7 mouse cellular contexts compared by ENCODE assay signal in genomic region chr9:107542721-107543120, GRCm38 (mm10). TPM values are rescaled to one million over a fixed set of nuclear protein-coding genes. Genes with fewer than 3 reads are reported as not detected.
DNase-seq lines count a peak whose midpoint lies in the region; ATAC-seq lines count a peak whose summit lies in the region.

No protein-coding gene starts in this region.

- peak overlapping the region; percentile 74 for H3K4me3 ChIP-seq in liver, embryonic 11.5 days (ENCODE audit: low read depth, low read length)
- H3K4me3 ChIP-seq in embryonic facial prominence, embryonic 15.5 days (replicated peaks): peak overlapping the region; percentile 81
- peak overlapping the region; percentile 70 for H3K4me3 ChIP-seq in intestine, embryonic 16.5 days (ENCODE audit: low read length)
- H3K4me3 ChIP-seq in neural tube, embryonic 14.5 days (ENCODE audit: low read depth, low read length): peak overlapping the region; percentile 60

- DNase-seq in liver, embryonic 11.5 days (ENCODE audit: low spot score): no peak
- DNase-seq in liver: no peak
- no peak for DNase-seq in frontal cortex, adult 2 months (ENCODE audit: extremely low spot score in 1 of 2, low spot score in 1 of 2)
- DNase-seq in embryo, embryonic 11 days: no peak

- H3K9me3 ChIP-seq in liver, embryonic 11.5 days (ENCODE audit: control insufficient read depth, low read length): no peaks in the 10 kb centered on the region
- no peaks in the 10 kb centered on the region for H3K9me3 ChIP-seq in embryonic facial prominence, embryonic 15.5 days (replicated peaks)
- H3K9me3 ChIP-seq in intestine, embryonic 16.5 days (ENCODE audit: control insufficient read depth, low read length): no peaks in the 10 kb centered on the region
- H3K9me3 ChIP-seq in neural tube, embryonic 14.5 days (ENCODE audit: control insufficient read depth, low read length): no peaks in the 10 kb centered on the region

- no peak for ATAC-seq in liver, embryonic 11.5 days (replicated peaks; ENCODE audit: low FRiP score)
- ATAC-seq in embryonic facial prominence, embryonic 15.5 days (ENCODE audit: insufficient number of reproducible peaks, low FRiP score, low TSS enrichment, low read depth): no peak
- ATAC-seq in intestine, embryonic 16.5 days: no peak
- ATAC-seq in neural tube, embryonic 14.5 days (ENCODE audit: low read depth): no peak

- 54% methylated on average over 8 of the region's 8 CpGs for WGBS in liver, embryonic 11.5 days
- WGBS in embryonic facial prominence, embryonic 15.5 days: 35% methylated on average over 8 of the region's 8 CpGs
- 27% methylated on average over 8 of the region's 8 CpGs for WGBS in intestine, embryonic 16.5 days
- 44% methylated on average over 8 of the region's 8 CpGs for WGBS in neural tube, embryonic 14.5 days

- H3K9ac ChIP-seq in liver, embryonic 11.5 days (ENCODE audit: low read depth, low read length): peak overlapping the region; percentile 75
- peak overlapping the region; percentile 59 for H3K9ac ChIP-seq in embryonic facial prominence, embryonic 15.5 days
- peak overlapping the region; percentile 60 for H3K9ac ChIP-seq in intestine, embryonic 16.5 days (ENCODE audit: low read depth, low read length)
- H3K9ac ChIP-seq in neural tube, embryonic 14.5 days (replicated peaks; ENCODE audit: low read depth, low read length): 0 out of 2 replicates have a peak overlapping the region, but pooled peaks have one; percentile 54

- no peak overlapping the region for H3K27ac ChIP-seq in liver, embryonic 11.5 days (ENCODE audit: low read depth, low read length)
- H3K27ac ChIP-seq in embryonic facial prominence, embryonic 15.5 days (replicated peaks): 0 out of 2 replicates have a peak overlapping the region, but pooled peaks have one; percentile 75
- no peak overlapping the region for H3K27ac ChIP-seq in intestine, embryonic 16.5 days (ENCODE audit: low read length)
- H3K27ac ChIP-seq in neural tube, embryonic 14.5 days (ENCODE audit: low read depth, low read length): no peak overlapping the region

- peaks cover 30% of the 10 kb centered on the region for H3K36me3 ChIP-seq in liver, embryonic 11.5 days (ENCODE audit: control insufficient read depth, insufficient read depth, low read length)
- peaks cover 49% of the 10 kb centered on the region for H3K36me3 ChIP-seq in embryonic facial prominence, embryonic 15.5 days
- H3K36me3 ChIP-seq in intestine, embryonic 16.5 days (ENCODE audit: control insufficient read depth, insufficient read depth, low read length): peaks cover 19% of the 10 kb centered on the region
- peaks cover 32% of the 10 kb centered on the region for H3K36me3 ChIP-seq in neural tube, embryonic 14.5 days (ENCODE audit: control insufficient read depth, insufficient read depth, low read length)

- H3K4me1 ChIP-seq in liver, embryonic 11.5 days (replicated peaks; ENCODE audit: control insufficient read depth, insufficient read depth, low read length): peaks cover 21% of the 10 kb centered on the region
- H3K4me1 ChIP-seq in embryonic facial prominence, embryonic 15.5 days: peaks cover 38% of the 10 kb centered on the region
- H3K4me1 ChIP-seq in intestine, embryonic 16.5 days (ENCODE audit: control insufficient read depth, insufficient read depth, low read length): peaks cover 28% of the 10 kb centered on the region
- H3K4me1 ChIP-seq in neural tube, embryonic 14.5 days (ENCODE audit: control insufficient read depth, insufficient read depth, low read length): peaks cover 25% of the 10 kb centered on the region

- no peaks in the 10 kb centered on the region for H3K27me3 ChIP-seq in liver, embryonic 11.5 days (replicated peaks; ENCODE audit: control insufficient read depth, insufficient read depth, low read length)
- no peaks in the 10 kb centered on the region for H3K27me3 ChIP-seq in embryonic facial prominence, embryonic 15.5 days
- H3K27me3 ChIP-seq in intestine, embryonic 16.5 days (replicated peaks; ENCODE audit: control insufficient read depth, insufficient read depth, low read length): no peaks in the 10 kb centered on the region
- no peaks in the 10 kb centered on the region for H3K27me3 ChIP-seq in neural tube, embryonic 14.5 days (ENCODE audit: control insufficient read depth, insufficient read depth, low read length)

- H3K4me2 ChIP-seq in liver, embryonic 11.5 days: peak overlapping the region; percentile 97
- H3K4me2 ChIP-seq in embryonic facial prominence, embryonic 15.5 days (replicated peaks): peak overlapping the region; percentile 91
- peak overlapping the region; percentile 70 for H3K4me2 ChIP-seq in intestine, embryonic 16.5 days (ENCODE audit: low read depth, low read length)
- peak overlapping the region; percentile 58 for H3K4me2 ChIP-seq in neural tube, embryonic 14.5 days (ENCODE audit: low read depth, low read length)

RNA-seq across cellular contexts. Expression of gene Nprl2, which starts 0.7 kb away (rescaled TPM):
- 26.5 and 31.3 TPM in 2 replicates for polyA plus RNA-seq in liver, embryonic 11.5 days (2014; fragmentation: Nextera tagmentation; extraction: Ambion mirVana)
- polyA plus RNA-seq in embryonic facial prominence, embryonic 15.5 days (2015; fragmentation: Nextera tagmentation; extraction: Ambion mirVana): 41.9 and 48.0 TPM in 2 replicates
- polyA plus RNA-seq in intestine, embryonic 16.5 days (2015; fragmentation: Nextera tagmentation; extraction: Ambion mirVana): 39.1 and 39.8 TPM in 2 replicates
- polyA plus RNA-seq in neural tube, embryonic 14.5 days (2014; fragmentation: Nextera tagmentation; extraction: Ambion mirVana): 71.5 and 74.9 TPM in 2 replicates
- 65.1 and 65.7 TPM in 2 replicates for polyA plus RNA-seq in frontal cortex, adult 2 months (2012; rRNA removed)

RNA-seq across cellular contexts. Expression of gene Cyb561d2, which starts 0.7 kb away (rescaled TPM):
- 28.9 and 31.0 TPM in 2 replicates for polyA plus RNA-seq in liver, embryonic 11.5 days (2014; fragmentation: Nextera tagmentation; extraction: Ambion mirVana)
- 26.4 and 26.8 TPM in 2 replicates for polyA plus RNA-seq in embryonic facial prominence, embryonic 15.5 days (2015; fragmentation: Nextera tagmentation; extraction: Ambion mirVana)
- 39.2 and 39.9 TPM in 2 replicates for polyA plus RNA-seq in intestine, embryonic 16.5 days (2015; fragmentation: Nextera tagmentation; extraction: Ambion mirVana)
- polyA plus RNA-seq in neural tube, embryonic 14.5 days (2014; fragmentation: Nextera tagmentation; extraction: Ambion mirVana): 42.2 and 46.7 TPM in 2 replicates
- polyA plus RNA-seq in frontal cortex, adult 2 months (2012; rRNA removed): 27.0 and 27.2 TPM in 2 replicates

RNA-seq across cellular contexts. Expression of gene Zmynd10, which starts 4.4 kb away (rescaled TPM):
- 0.10 and 0.35 TPM in 2 replicates for polyA plus RNA-seq in liver, embryonic 11.5 days (2014; fragmentation: Nextera tagmentation; extraction: Ambion mirVana)
- 10.7 and 25.9 TPM in 2 replicates for polyA plus RNA-seq in embryonic facial prominence, embryonic 15.5 days (2015; fragmentation: Nextera tagmentation; extraction: Ambion mirVana)
- polyA plus RNA-seq in intestine, embryonic 16.5 days (2015; fragmentation: Nextera tagmentation; extraction: Ambion mirVana): 2.3 and 2.5 TPM in 2 replicates
- polyA plus RNA-seq in neural tube, embryonic 14.5 days (2014; fragmentation: Nextera tagmentation; extraction: Ambion mirVana): 1.2 and 2.0 TPM in 2 replicates
- 6.1 and 7.8 TPM in 2 replicates for polyA plus RNA-seq in frontal cortex, adult 2 months (2012; rRNA removed)

RNA-seq across cellular contexts. Expression of gene Rassf1, which starts 8.6 kb away (rescaled TPM):
- 31.2 and 37.0 TPM in 2 replicates for polyA plus RNA-seq in liver, embryonic 11.5 days (2014; fragmentation: Nextera tagmentation; extraction: Ambion mirVana)
- 82.0 and 87.7 TPM in 2 replicates for polyA plus RNA-seq in embryonic facial prominence, embryonic 15.5 days (2015; fragmentation: Nextera tagmentation; extraction: Ambion mirVana)
- polyA plus RNA-seq in intestine, embryonic 16.5 days (2015; fragmentation: Nextera tagmentation; extraction: Ambion mirVana): 52.5 and 53.7 TPM in 2 replicates
- polyA plus RNA-seq in neural tube, embryonic 14.5 days (2014; fragmentation: Nextera tagmentation; extraction: Ambion mirVana): 34.1 and 34.9 TPM in 2 replicates
- 25.0 and 25.2 TPM in 2 replicates for polyA plus RNA-seq in frontal cortex, adult 2 months (2012; rRNA removed)

RNA-seq across cellular contexts. Expression of gene Tmem115, which starts 9.0 kb away (rescaled TPM):
- 35.4 and 35.9 TPM in 2 replicates for polyA plus RNA-seq in liver, embryonic 11.5 days (2014; fragmentation: Nextera tagmentation; extraction: Ambion mirVana)
- polyA plus RNA-seq in embryonic facial prominence, embryonic 15.5 days (2015; fragmentation: Nextera tagmentation; extraction: Ambion mirVana): 51.6 and 53.3 TPM in 2 replicates
- 39.4 and 40.6 TPM in 2 replicates for polyA plus RNA-seq in intestine, embryonic 16.5 days (2015; fragmentation: Nextera tagmentation; extraction: Ambion mirVana)
- polyA plus RNA-seq in neural tube, embryonic 14.5 days (2014; fragmentation: Nextera tagmentation; extraction: Ambion mirVana): 47.7 and 48.7 TPM in 2 replicates
- 29.7 and 32.1 TPM in 2 replicates for polyA plus RNA-seq in frontal cortex, adult 2 months (2012; rRNA removed)
